Mouse (Mus musculus) gastrocnemius, adult 18-20 months (tissue): ENCODE results near the gene Smg1. TPM values are rescaled to one million over a fixed set of nuclear protein-coding genes. Genes with fewer than 3 reads are reported as not detected.

Experiments
- DNase-seq: peaks from one replicate; pipeline ENCODE4 v3.0.0; 2021; ENCODE audit warnings: low spot score
- total RNA-seq, 2 experiments: library from RNA; stranded (reverse); gene quantifications; 2 replicates each; pipeline ENCODE4 v1.2.3; 2021

Gene Smg1
- total RNA-seq, 2 experiments from 2014 or later: 19.5 to 23.6 TPM

DNA sequence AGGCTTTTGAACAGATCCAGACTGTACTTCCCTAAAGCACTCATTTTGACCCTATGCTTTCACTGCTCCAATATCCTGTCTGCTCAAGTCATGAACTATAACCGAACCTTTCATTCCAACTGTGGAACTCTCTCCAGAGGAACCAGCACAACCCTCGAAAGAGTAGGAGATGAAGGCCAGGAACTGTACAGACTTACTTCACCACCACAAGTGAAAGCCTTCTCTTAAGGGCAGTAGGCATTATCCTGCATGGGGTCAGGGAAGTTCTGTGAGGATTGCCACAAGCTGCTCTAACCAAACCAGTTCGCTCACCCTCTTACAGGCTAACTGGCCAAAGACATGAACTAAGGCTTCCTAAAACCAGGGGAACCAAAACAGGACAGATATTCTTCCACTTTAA lies 132.3 kb downstream of the Smg1 start:
- DNase-seq: no peak

DNA sequence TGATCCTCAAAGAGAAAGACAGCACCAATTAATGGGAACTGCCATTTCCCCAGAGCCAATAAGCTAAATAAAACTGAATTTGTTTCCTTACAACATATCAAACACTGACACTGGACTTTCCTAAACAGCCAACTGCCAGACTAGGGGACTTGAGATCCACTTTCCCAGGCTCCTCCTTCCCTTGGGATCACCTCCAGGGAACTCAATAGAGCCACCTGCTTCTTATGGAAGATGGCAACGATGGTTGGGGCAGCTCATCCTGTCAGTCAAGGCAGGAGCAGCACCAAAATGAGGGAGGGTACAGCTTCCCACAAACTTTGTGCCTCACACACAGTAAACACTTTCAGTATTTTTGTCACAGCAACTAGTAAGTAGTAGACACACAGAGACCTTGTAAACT lies 135.8 kb downstream of the Smg1 start:
- DNase-seq: no peak

DNA sequence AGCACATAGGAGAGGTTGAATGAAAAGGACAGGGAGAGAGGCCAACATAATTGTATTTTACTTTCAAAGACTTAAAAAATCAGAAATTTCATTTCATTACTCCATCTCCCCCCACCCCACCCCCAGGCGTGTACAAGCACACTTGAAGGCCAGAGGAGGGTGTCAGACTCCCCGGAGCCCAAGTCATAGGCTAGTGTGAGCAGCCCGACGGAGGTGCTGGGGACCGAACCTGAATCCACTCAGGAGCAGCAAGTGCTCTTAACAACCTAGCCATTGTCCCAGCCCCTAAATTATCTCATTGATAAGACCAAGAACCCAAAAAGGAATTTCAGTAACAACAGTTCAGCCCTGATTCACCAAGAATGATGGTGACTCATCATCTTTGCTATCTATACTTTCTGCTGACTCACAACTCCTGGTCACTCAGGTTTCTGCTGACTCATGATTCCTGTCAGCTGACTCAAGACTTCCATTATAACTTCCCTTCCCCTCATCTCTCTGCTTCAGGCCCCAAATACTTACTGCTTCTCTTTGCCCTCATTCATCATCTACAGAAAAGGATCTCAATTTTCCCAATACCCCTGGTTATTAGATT lies 138.9 kb downstream of the Smg1 start:
- DNase-seq: no peak

DNA sequence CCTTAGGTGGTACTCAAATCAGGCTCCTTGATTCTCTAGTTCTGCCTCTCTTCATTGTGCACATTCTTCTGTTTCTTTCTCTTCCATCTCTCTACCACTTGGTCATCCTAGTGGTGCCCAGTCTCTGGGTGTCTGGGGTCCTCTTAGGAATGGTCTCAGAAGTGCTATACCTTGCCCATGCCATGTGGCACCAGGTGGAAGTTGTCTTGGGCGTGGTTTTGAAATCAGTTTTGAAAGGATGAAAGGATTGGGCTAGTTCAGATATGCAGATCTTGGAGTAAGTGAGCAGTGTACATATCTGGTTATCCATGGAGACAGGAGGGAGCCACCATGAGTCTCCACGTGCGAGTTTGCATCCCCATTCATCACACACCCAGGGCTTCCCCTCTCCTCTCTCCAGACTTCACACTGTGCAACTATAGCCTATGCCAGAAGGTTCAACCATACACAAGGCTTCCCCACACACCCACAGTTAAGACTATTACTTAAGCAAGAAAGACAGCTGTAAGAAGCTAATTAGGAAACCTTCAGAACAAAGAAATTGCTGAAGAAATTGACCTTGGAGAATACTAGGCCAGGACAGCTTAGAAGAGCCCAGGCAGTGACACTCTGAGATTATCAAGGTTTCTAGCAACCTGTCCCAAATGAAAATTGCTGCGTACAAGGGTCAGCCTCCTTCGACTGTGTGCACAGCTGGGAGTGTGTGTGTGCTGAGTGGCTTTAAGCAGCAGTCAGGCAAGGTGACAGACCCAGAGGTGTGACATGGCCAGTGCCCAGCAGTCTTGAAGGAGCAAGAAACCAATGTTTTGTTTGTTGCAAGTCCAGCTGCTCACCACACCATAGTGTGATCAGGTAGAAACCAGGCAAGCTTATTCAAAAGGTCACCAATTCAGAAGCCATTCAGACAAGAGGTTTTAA lies 139.7 kb downstream of the Smg1 start:
- DNase-seq: no peak

DNA sequence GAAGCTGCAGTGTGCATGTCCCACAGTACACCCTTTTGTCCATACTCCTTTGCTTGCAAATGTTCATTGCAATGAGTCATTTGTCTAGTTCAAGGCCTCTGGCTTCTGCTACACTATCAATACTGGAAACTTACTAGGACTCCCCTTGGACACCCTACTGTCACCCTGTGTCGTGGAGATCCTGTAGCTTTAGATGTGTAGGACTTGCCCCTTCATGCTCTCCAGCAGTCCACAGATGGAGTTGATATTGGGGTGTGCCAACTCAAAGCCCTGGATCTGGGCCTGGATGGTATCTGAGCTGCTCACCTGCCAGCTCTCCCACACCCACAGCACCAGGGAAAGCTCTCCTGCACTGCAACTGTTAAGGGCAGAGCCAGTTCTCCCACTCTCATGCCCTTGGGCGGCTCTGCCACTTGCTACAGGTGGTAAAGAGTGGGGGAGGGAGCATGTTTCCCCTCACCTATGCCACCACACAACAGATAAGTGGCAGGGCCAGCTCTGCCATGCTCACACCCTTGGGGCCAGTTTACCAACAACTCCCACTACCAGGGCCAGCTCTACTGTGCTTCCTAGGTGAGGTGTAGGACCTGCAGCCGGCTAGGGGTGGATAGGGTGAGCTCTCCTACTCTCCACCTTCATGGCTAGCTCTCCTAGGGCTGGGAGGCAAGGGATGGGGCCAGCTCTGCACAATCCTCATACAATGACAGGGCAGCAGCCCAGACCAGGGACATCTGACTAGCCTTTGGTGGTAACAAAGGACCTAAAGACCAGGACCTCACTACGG lies 140.6 kb downstream of the Smg1 start:
- no peak for DNase-seq

DNA sequence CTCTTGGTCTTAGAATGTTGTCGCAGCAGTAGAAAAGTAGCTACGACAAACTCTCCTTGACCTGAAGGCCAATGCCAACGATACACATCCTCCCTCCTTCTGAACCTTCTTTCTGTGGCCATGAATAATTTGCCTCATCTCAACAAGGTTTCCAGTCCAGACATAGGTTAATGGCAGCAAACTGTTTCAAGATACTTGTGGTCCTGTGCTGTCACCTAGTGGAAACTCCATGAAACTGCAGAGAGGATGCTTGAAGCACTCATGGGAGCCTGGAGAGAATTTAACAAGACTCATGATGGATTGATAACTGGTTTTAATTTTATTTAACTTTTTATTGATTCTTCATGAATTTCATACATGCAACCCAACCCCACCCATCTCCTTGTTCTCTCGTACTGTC lies 141.2 kb downstream of the Smg1 start:
- peak; percentile 28 for DNase-seq

DNA sequence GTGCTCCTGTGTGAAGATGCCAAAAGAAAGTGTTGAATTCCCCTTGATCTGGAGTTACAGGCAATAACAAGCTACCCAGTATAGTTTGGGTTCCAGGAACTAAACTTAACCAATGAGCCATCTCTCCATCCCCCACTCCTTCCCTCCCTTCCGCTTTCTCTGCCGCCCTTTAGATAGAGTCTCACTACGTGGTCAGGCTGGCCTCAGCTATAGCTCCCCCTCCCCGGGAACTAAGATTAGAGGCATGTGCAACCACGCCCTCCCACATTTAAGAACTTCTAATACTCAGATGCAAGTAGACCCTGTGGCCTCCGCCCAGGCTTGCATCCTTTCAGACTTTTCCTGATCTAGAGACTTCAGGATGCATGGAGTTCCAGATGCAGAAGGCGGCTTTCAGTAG lies 145.9 kb downstream of the Smg1 start:
- no peak for DNase-seq

Other genes with a start within 250 kb of the Smg1 start
- 100 to 1,000 TPM; 395 to 447 TPM for gene Rps15a, start 127.5 kb downstream of the Smg1 start, total RNA-seq
- 1 to 10 TPM; 7.2 to 8.2 TPM for gene Arl6ip1, start 114.0 kb downstream of the Smg1 start, total RNA-seq
- gene Syt17, start 204.6 kb upstream of the Smg1 start, total RNA-seq: under 1 TPM; 0.25 to 0.52 TPM
- gene Itpripl2, start 248.3 kb upstream of the Smg1 start, total RNA-seq: 1 to 10 TPM; 5.2 to 8.2 TPM